Mouse (Mus musculus) megakaryocyte progenitor cell, adult 5-6 weeks (primary cell): ENCODE results near the gene Dnajc17. TPM values are rescaled to one million over a fixed set of nuclear protein-coding genes. Genes with fewer than 3 reads are reported as not detected.
A peak's percentile ranks its signal among the peaks of the same experiment; 100 is the strongest.

Experiments
- ATAC-seq: replicated peaks from 2 replicates; pipeline ENCODE4 v1.8.0; 2016; ENCODE audit warnings: mild to moderate bottlenecking, moderate TSS enrichment, inconsistent platforms; ENCODE audit not compliant: poor library complexity
- total RNA-seq, 2 experiments: library from RNA; stranded (forward) in 1 of 2; stranded (reverse) in 1 of 2; fragments of 157-497, 149-512 nt in 1 of 2; fragments of 200-1000 nt in 1 of 2; gene quantifications; 2 replicates each; pipeline versions ENCODE4 v1.2.3 to v1.2.4; 2015 to 2017

Dnajc17 gene
- total RNA-seq, 2 experiments from 2014 or later: 34.6 to 87.8 TPM

DNA sequence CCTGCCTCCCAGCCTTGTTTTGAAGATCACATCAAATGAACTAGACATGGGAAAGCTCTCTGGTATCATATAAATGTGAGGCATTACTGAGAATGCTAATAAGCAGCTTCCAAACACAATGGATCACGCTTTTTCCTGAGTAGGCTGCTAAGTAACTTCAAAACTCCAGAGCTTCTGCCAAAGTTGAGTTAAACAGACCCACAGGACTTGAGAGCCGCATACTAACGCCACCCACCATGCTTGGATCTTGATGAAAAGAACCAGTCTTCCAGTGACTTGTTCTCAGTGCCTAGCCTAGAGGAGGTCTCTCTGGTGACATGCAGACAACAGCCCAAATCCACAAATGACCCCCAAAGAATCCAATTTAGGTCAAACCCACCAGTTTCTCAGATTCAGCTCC lies 9.7 kb downstream of the Dnajc17 start:
- ATAC-seq: no peak

GRCm38 (mm10) chr2:119198049-119198448 lies 10.5 kb downstream of the Dnajc17 start:
- ATAC-seq: no peak

DNA sequence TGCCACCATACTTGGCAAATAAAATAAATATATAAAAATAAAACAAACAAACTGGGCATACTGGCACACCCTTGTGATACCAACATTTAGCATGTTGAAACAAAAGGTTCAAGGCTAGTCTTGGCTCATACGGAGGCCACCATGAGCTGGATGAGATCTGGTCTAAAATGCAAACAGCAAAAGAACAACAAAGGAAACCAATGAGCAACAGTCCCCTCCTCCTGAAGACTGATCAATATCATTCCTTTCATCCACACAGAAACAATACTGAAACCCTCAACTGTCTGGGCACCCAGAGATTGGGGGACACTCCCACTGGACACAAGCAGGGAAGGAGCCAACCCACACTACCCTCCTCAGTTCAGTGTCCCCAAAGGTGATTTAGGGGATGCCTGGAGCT lies 11.1 kb downstream of the Dnajc17 start:
- ATAC-seq: no peak

- ATAC-seq: no peak
These were observed 12.1 kb downstream of the Dnajc17 start for GRCm38 (mm10) chr2:119196316-119197108.

GRCm38 (mm10) chr2:119194140-119194539 lies 14.5 kb downstream of the Dnajc17 start:
- ATAC-seq: no peak

- ATAC-seq: no peak
These were observed 17.6 kb downstream of the Dnajc17 start for GRCm38 (mm10) chr2:119190969-119191368.

GRCm38 (mm10) chr2:119189029-119189710 lies 19.4 kb downstream of the Dnajc17 start:
- ATAC-seq: peak; percentile 98

DNA sequence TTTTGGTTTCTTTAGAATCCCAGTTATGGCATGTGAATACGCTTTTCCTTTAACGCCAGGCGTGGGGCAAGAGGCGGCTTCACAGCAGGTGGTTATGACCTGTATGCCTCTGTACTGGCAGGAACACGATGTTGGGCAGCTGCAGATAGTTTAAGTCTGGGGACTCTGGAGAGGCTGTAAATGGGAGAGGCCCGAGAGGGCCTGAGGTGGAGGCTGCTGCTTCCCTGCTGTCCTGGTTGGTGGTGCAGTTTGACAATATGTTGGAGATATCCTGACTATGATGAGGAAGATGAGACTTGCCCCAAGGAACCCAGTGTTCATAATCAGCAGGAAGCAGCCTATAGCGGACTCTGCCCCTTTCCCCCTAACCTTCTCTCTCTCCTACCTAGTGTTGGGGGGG lies 25.7 kb downstream of the Dnajc17 start:
- ATAC-seq: no peak; the same call in 1 of the 2 replicates

- no peak for ATAC-seq
These were observed 31.1 kb downstream of the Dnajc17 start for GRCm38 (mm10) chr2:119177384-119177939.

DNA sequence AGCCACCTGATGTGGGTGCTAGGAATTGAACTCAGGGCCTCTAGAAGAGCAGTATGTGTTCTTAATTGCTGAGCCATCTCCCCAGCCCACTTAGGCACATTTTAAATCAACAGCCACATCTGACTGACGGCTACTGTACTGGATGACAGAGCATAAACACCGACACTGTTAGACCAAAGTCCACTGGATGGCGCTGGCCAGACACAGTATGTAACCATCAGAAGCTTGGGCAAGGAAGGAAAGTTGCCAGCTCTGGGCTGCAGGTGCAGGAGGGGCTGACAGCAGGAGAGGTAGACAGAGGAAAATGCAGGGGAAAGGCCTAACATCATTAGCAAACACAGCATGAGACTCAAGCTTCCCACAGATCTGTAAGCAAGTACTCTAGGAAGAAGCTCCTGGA lies 31.8 kb downstream of the Dnajc17 start:
- ATAC-seq: no peak

- ATAC-seq: no peak
These were observed 33.0 kb downstream of the Dnajc17 start for GRCm38 (mm10) chr2:119175614-119176013.

- ATAC-seq: no peak
These were observed 33.7 kb downstream of the Dnajc17 start for GRCm38 (mm10) chr2:119174866-119175265.

DNA sequence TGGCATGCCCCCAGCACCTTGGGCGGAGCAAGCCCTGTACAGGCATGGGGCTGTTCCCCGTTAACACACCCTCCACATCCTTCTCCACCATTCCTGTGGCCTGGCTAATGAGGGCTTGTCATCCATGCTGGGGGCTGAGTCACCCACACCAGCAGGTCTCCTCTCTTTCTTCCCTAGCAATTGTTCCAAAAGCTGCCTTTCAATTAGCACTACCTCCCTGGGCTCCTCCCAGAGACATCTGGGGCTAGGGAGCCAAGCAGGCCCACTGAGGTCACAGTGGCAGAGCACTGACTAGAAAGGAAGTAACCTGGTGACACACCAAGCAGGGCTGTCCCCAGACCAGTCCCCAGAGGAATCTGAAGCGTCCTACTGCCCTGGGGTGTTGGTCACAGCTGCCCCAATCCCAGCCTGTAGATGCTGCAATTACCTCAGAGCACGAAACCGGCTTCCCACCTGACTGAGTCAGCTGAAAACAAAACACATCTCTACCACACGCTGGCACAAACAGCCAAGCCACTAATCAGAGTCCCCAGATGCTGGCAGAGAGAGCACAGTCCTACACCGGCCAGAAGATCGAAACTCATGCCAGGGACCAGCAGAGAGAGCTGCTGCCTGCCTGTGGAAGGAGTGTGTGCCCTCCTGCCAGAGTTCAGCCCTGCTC lies 34.5 kb downstream of the Dnajc17 start, which contains the start of gene Gm14137:
Gene Gm14137, plus strand, starts transcription at position 519 of the 661 bp plus-strand sequence.
- ATAC-seq: peak; percentile 45

DNA sequence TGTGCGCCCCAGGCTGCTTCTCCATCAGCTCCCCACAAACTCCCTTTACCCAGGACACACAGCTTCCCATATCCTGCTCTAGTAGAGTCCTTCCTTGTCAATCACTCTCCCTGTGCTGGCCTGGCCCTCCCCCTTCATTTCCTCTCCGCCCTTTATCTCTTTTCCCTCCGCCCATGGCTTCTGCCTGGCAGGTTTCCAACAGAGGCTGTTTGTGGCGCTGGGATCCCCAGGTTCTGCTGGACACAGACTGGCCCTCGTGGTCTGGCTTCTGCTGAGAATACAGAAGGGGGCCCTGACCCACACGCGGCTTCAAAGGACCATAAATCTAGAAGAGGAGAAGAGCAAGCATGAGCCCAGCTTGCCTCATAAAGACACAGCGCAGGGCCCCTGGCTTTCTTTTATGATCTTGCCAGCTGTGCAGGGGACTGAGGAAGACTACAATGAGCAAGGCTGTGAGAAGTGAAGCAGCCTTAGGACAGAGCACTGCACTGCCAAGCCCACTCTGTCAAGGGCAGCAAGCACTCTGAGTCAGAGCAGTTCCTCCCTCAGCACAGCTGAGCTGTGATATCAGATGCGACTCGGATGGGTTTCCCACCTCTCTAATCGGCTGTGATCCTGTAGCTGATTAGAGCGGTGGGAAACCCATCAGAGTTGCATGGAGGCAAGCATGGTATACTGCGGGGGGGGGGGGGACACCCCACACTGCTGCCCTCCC lies 35.6 kb downstream of the Dnajc17 start:
- peak; percentile 60 for ATAC-seq

DNA sequence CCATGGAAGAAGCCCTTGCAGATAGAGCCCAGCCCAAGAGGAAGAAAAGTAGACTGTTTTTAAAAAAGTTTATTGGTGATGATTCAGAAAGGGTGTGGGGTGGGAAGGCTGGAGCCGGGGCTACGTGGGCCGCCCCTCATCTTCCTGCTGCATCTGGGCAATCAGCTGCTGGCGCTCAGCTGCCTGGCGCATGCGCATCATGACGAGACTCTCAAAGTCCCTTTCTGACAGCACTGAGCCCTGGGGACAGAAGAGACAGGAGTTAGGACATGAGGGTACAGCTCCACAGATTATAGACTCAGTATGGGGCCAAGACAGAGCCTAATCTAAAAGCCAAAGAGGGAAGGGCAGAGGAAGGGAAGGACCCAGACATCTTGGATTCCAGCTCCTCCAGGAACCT lies 36.1 kb downstream of the Dnajc17 start:
- ATAC-seq: peak; percentile 7; the same call in 1 of the 2 replicates

DNA sequence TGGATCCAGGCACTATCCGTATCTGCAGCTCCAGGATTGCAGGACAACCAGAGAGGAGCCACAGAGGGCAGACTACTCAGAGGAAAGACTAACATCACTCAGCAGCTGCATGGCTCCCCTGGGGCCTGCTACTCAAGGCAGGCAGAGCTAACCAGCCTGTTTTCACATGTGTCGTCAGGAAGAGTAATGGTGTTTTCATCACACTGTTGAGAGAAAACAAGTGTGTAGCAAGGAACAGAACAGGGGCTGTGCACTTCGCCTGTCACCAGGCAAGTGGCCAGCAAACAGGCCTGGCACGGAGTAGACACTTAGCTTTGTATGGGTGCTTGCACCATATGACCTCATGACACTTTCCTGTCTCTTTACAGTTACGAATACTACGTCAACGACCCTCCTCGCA lies 37.0 kb downstream of the Dnajc17 start:
- no peak for ATAC-seq

DNA sequence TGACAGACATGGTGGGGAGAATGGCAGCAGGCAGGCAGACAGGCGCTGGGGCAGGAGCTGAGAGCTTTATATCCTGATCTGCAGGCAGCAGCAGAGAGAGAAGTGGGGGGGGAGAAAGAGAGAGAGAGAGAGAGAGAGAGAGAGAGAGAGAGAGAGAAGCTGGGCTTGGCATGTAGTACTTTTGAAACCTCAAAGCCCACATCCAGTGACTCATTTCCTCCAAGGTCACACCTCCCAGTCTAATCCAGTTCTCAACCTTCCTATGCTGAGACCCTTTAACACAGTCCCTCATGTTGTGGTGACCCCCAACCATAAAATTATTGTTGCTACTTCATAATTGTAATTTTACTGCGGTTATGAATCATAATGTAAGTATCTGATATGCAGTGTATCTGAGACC lies 38.3 kb downstream of the Dnajc17 start:
- ATAC-seq: no peak

DNA sequence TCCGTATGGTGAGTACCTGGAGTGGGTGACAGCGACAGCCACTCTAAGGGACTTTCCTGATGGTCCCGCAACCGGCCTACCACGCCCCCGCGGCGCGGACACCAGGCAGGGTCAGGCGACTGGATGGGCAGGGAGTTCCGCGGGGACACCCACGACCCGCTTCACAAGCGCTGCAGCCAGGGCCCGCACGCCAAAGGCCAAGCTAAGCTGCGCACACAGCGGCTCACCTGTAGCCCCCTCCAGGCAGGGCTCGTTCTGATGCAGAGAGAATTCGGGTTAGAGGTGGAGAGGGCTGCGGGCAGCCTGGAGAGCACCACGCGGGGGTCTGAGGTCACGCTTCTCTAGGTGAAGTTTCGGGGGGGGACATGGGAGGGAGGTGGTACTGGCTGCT lies 40.7 kb downstream of the Dnajc17 start:
- no peak for ATAC-seq

DNA sequence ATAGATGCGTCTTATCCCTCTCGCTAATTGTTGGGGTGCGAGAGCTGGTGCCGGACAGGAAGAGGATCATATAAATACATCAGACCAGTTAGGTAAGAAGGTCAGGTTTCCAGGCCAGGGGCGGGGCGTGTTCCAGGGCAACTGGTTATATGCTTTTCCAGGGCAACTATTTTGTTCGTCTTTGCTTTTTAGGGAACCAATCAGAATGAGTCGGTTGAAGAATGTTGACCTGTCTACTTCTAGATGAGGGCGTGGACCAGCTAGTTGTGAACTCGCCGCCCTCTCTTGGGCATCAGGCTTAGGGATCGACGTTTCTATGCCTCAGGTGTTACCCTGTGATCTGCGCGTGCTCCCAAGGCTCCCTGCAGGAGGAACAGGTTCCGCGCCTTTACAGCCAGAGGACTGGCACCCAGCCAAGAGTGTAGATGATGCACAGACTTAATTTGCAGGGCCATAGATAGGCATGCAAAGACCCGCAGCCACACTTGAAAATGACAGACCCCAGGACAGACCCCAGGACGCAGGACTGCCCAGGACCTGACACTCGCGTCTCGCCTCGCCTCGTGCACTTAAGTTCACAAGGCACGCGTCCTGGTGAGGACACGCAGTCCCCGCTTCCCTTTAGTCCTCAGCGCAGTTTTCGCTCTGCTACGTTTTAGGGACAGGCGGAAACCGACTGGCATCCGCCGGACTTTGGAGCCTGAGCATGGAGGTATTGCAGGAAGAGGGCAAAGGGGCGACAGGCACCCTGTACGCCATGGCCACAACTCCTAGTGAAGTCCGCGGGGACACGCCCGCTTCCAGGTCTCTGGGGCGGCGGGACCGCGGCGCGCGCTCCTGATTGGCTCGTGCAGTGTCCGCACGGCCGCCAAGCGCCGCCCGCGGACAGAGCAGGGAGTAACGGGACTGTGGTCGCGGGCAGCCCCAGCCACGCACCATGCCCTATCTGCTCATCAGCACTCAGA lies 41.4 kb downstream of the Dnajc17 start, which contains the start of gene Gchfr:
Gene Gchfr, plus strand, starts transcription at position 873 of the 965 bp plus-strand sequence.
- ATAC-seq: peak; percentile 63
